Comparison of ENCODE assay signal across 8 mouse cellular contexts in the genomic region with DNA sequence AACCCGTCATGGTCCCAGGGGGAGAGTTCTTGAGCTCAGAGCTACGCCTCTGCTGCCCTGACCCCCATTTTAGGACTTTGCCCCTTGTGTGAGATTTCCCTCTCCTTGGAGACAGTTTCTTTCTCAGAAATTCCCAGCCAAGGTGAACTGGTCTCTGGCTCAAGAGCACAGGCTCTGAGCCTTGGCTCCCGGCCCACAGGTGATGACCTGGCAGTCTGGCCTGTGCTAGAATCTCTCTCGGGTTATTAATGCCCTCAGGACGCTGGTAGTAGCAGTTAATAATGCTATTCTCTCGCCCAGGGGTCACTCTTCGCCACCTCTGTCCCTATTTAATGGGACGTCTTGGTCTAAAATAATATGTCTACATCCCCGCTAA. TPM values are rescaled to one million over a fixed set of nuclear protein-coding genes. Genes with fewer than 3 reads are reported as not detected.
A peak's percentile ranks its signal among the peaks of the same experiment; 100 is the strongest.
DNase-seq lines count a peak whose midpoint lies in the region; ATAC-seq and TF ChIP-seq lines count a peak whose summit lies in the region.

No protein-coding gene starts in this region.

- H3K4me2 ChIP-seq in hindbrain, embryonic 11.5 days (replicated peaks; ENCODE audit: low read depth, low read length) = peak overlapping the region; percentile 91
- H3K4me2 ChIP-seq in limb, embryonic 14.5 days (replicated peaks; ENCODE audit: low read depth, low read length, severe bottlenecking) = peak overlapping the region; percentile 78
- H3K4me2 ChIP-seq in midbrain, embryonic 16.5 days (ENCODE audit: low read length) = peak overlapping the region; percentile 75

- no peak for TF ChIP-seq POLR2A in liver, adult 2 months (IDR thresholded peaks at IDR 0.05; ENCODE audit: extremely low read depth, insufficient read depth, low read length)
- no peak for TF ChIP-seq POLR2A in limb, embryonic 14.5 days (IDR thresholded peaks at IDR 0.05; ENCODE audit: borderline replicate concordance, extremely low read depth, insufficient read depth, insufficient read length)

- no peaks in the 10 kb centered on the region for H3K79me2 ChIP-seq in liver, adult 2 months (ENCODE audit: control insufficient read depth, insufficient read depth, low read length)

- no peak for ATAC-seq in hindbrain, embryonic 11.5 days (ENCODE audit: low FRiP score)
- ATAC-seq in limb, embryonic 14.5 days (ENCODE audit: low FRiP score, low read depth) = no peak
- no peak for ATAC-seq in midbrain, embryonic 16.5 days
- no peak for ATAC-seq in activated CD4-positive, CD25-positive, alpha-beta regulatory T cell, adult 4 months

- H3K36me3 ChIP-seq in liver, adult 2 months (ENCODE audit: control insufficient read depth, insufficient read depth, low read length) = no peaks in the 10 kb centered on the region
- H3K36me3 ChIP-seq in embryonic facial prominence, embryonic 10.5 days (replicated peaks) = peaks cover 28% of the 10 kb centered on the region
- H3K36me3 ChIP-seq in hindbrain, embryonic 11.5 days (ENCODE audit: control insufficient read depth, insufficient read depth, low read length) = no peaks in the 10 kb centered on the region
- peaks cover 5% of the 10 kb centered on the region; the same call in 1 of the 2 replicates for H3K36me3 ChIP-seq in limb, embryonic 14.5 days (ENCODE audit: control insufficient read depth, insufficient read depth, low read length)
- no peaks in the 10 kb centered on the region for H3K36me3 ChIP-seq in midbrain, embryonic 16.5 days (ENCODE audit: control insufficient read depth, insufficient read depth, low read length)

- peak; percentile 73 for DNase-seq in liver, adult 2 months (ENCODE audit: extremely low read depth, low read depth, low spot score)
- DNase-seq in liver = no peak
- no peak for DNase-seq in embryonic facial prominence, embryonic 10.5 days (ENCODE audit: low spot score)
- DNase-seq in hindbrain, embryonic 11.5 days (ENCODE audit: low spot score) = no peak
- DNase-seq in limb, embryonic 14.5 days (ENCODE audit: low spot score) = no peak
- no peak for DNase-seq in MN1 (ENCODE audit: low spot score)

- H3K4me1 ChIP-seq in liver, adult 2 months (ENCODE audit: control insufficient read depth, insufficient read depth, low read length) = no peaks in the 10 kb centered on the region
- H3K4me1 ChIP-seq in embryonic facial prominence, embryonic 10.5 days = peaks cover 15% of the 10 kb centered on the region
- peaks cover 3% of the 10 kb centered on the region; the same call in 1 of the 2 replicates for H3K4me1 ChIP-seq in hindbrain, embryonic 11.5 days (replicated peaks; ENCODE audit: control insufficient read depth, insufficient read depth, low read length)
- peaks cover 7% of the 10 kb centered on the region; the same call in 1 of the 2 replicates for H3K4me1 ChIP-seq in limb, embryonic 14.5 days (ENCODE audit: control insufficient read depth, insufficient read depth, low read length)
- peaks cover 9% of the 10 kb centered on the region; the same call in 1 of the 2 replicates for H3K4me1 ChIP-seq in midbrain, embryonic 16.5 days (ENCODE audit: control insufficient read depth, insufficient read depth, low read length)

- peak overlapping the region; percentile 59 for H3K4me3 ChIP-seq in liver, adult 2 months (ENCODE audit: insufficient read depth, low read depth, low read length)
- H3K4me3 ChIP-seq in embryonic facial prominence, embryonic 10.5 days = peak overlapping the region; percentile 66
- H3K4me3 ChIP-seq in hindbrain, embryonic 11.5 days (ENCODE audit: low read depth, low read length) = peak overlapping the region; percentile 42
- peak overlapping the region; percentile 51 for H3K4me3 ChIP-seq in limb, embryonic 14.5 days (replicated peaks; ENCODE audit: low read length)
- H3K4me3 ChIP-seq in midbrain, embryonic 16.5 days (ENCODE audit: low read depth, low read length) = peak overlapping the region; percentile 46

- H3K27ac ChIP-seq in liver, adult 2 months (replicated peaks; ENCODE audit: insufficient read depth, low read depth, low read length) = peak overlapping the region; percentile 81
- no peak overlapping the region for H3K27ac ChIP-seq in embryonic facial prominence, embryonic 10.5 days (replicated peaks)
- H3K27ac ChIP-seq in hindbrain, embryonic 11.5 days (ENCODE audit: low read depth, low read length) = no peak overlapping the region
- peak overlapping the region; percentile 50; the same call in 1 of the 2 replicates for H3K27ac ChIP-seq in limb, embryonic 14.5 days (replicated peaks; ENCODE audit: low read depth, low read length)
- H3K27ac ChIP-seq in midbrain, embryonic 16.5 days (ENCODE audit: low read length) = no peak overlapping the region

- H3K27me3 ChIP-seq in liver, adult 2 months (ENCODE audit: control insufficient read depth, insufficient read depth, low read length) = no peaks in the 10 kb centered on the region
- H3K27me3 ChIP-seq in embryonic facial prominence, embryonic 10.5 days (replicated peaks; ENCODE audit: low read depth, poor library complexity, severe bottlenecking) = no peaks in the 10 kb centered on the region
- no peaks in the 10 kb centered on the region for H3K27me3 ChIP-seq in hindbrain, embryonic 11.5 days (ENCODE audit: control insufficient read depth, insufficient read depth, low read length)
- no peaks in the 10 kb centered on the region for H3K27me3 ChIP-seq in limb, embryonic 14.5 days (ENCODE audit: control insufficient read depth, insufficient read depth, low read length)
- H3K27me3 ChIP-seq in midbrain, embryonic 16.5 days (ENCODE audit: control insufficient read depth, insufficient read depth, low read depth, low read length) = no peaks in the 10 kb centered on the region

- H3K9ac ChIP-seq in liver, adult 2 months (ENCODE audit: low read depth, low read length) = peak overlapping the region; percentile 78
- no peak overlapping the region for H3K9ac ChIP-seq in hindbrain, embryonic 11.5 days (ENCODE audit: low read depth, low read length)
- peak overlapping the region; percentile 60 for H3K9ac ChIP-seq in limb, embryonic 14.5 days (ENCODE audit: low read depth, low read length, severe bottlenecking)
- H3K9ac ChIP-seq in midbrain, embryonic 16.5 days (ENCODE audit: low read depth, low read length) = peak overlapping the region; percentile 63; the same call in 1 of the 2 replicates

- TF ChIP-seq CTCF in liver, adult 2 months (IDR thresholded peaks at IDR 0.05; ENCODE audit: low read depth, low read length) = no peak

- 14% methylated on average over 9 of the region's 9 CpGs for WGBS in liver, adult 2 months
- WGBS in embryonic facial prominence, embryonic 10.5 days = 14% methylated on average over 9 of the region's 9 CpGs
- 18% methylated on average over 9 of the region's 9 CpGs for WGBS in hindbrain, embryonic 11.5 days
- WGBS in limb, embryonic 14.5 days = 14% methylated on average over 9 of the region's 9 CpGs
- 14% methylated on average over 9 of the region's 9 CpGs for WGBS in midbrain, embryonic 16.5 days

- no peaks in the 10 kb centered on the region for H3K9me3 ChIP-seq in embryonic facial prominence, embryonic 10.5 days
- no peaks in the 10 kb centered on the region for H3K9me3 ChIP-seq in hindbrain, embryonic 11.5 days (ENCODE audit: control insufficient read depth, low read length)
- H3K9me3 ChIP-seq in limb, embryonic 14.5 days (ENCODE audit: control insufficient read depth, low read length) = no peaks in the 10 kb centered on the region
- no peaks in the 10 kb centered on the region for H3K9me3 ChIP-seq in midbrain, embryonic 16.5 days (replicated peaks; ENCODE audit: control insufficient read depth, low read length, poor library complexity, severe bottlenecking)

RNA-seq across cellular contexts. Expression of a gene that starts 19.6 kb away (rescaled TPM):
- total RNA-seq in liver, adult 2 months (2014; rRNA removed) = 4.6 and 4.7 TPM in 2 replicates
- polyA plus RNA-seq in liver, adult 2 months (2012; rRNA removed) = 1.7 and 2.0 TPM in 2 replicates
- 26.3 and 29.7 TPM in 2 replicates for polyA plus RNA-seq in embryonic facial prominence, embryonic 10.5 days (2016; fragmentation: Nextera tagmentation; extraction: Ambion mirVana)
- 25.5 and 34.1 TPM in 2 replicates for polyA plus RNA-seq in hindbrain, embryonic 11.5 days (2014; fragmentation: Nextera tagmentation; extraction: Ambion mirVana)
- 18.9 and 21.2 TPM in 2 replicates for polyA plus RNA-seq in limb, embryonic 14.5 days (2012; rRNA removed)
- polyA plus RNA-seq in limb, embryonic 14.5 days (2014; fragmentation: Nextera tagmentation; extraction: Ambion mirVana) = 19.3 and 25.7 TPM in 2 replicates
- polyA plus RNA-seq in midbrain, embryonic 16.5 days (2015; fragmentation: Nextera tagmentation; extraction: Ambion mirVana) = 32.5 and 32.7 TPM in 2 replicates
- polyA plus RNA-seq in activated CD4-positive, CD25-positive, alpha-beta regulatory T cell, adult 4 months (2017; shearing (Covaris generic)) = 10 to 100 TPM; 14.1 to 14.6 TPM

Comparison
In these comparisons a context has a peak if more than half of its experiments do, and no peak if none do; other contexts are left out.
1. H3K27ac ChIP-seq: peak in liver, adult 2 months (single experiment) and limb, embryonic 14.5 days (single experiment); none in embryonic facial prominence, embryonic 10.5 days (single experiment), hindbrain, embryonic 11.5 days (single experiment) and midbrain, embryonic 16.5 days (single experiment).
2. Peak in every context shown above with its lines, with median percentiles within 50 percentile points of each other: H3K4me3 ChIP-seq and H3K4me2 ChIP-seq.